Comparison of ENCODE assay signal across 39 mouse cellular contexts in the genomic region with DNA sequence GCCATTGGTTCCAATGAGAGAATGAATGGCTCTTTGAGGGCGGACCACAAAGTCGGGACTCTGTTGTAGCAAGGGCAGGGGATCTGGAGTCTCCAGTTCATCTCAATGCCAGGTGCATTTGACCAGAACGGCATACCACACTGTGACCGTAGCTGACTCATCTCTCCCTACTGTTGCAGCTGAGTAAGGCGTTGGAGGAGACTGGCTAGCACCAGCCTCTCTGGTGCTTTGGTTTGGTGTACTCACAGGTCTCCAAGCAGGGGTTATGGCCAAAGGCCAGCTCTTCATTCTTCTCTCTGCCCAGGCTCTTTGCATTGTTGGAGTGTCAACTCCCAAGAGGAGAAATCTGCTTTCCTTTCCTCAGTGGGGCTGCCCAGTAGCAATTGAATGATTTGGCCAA. TPM values are rescaled to one million over a fixed set of nuclear protein-coding genes. Genes with fewer than 3 reads are reported as not detected.
"Had no signal": no experiment of that assay in that cellular context is flagged by ENCODE, and none has a peak within 500 bp of the region (broad histone marks: within the 10 kb centered on the region; RNA-seq: fewer than 3 reads in every experiment).

No protein-coding gene starts in this region.

- H3K36me3 ChIP-seq: limb, embryonic 10.5 days; limb, embryonic 12.5 days; limb, embryonic 13.5 days; limb, embryonic 15.5 days; liver, embryonic 12.5 days; liver, embryonic 13.5 days; liver, embryonic 15.5 days; lung, embryonic 15.5 days; midbrain, embryonic 10.5 days; midbrain, embryonic 12.5 days; midbrain, embryonic 13.5 days; midbrain, embryonic 15.5 days; neural tube, embryonic 12.5 days had no signal

- H3K4me1 ChIP-seq: limb, embryonic 12.5 days; limb, embryonic 13.5 days; limb, embryonic 15.5 days; liver, embryonic 12.5 days; liver, embryonic 13.5 days; liver, embryonic 15.5 days; lung, embryonic 15.5 days had no signal

- H3K27me3 ChIP-seq: liver, embryonic 12.5 days; liver, embryonic 13.5 days; liver, embryonic 15.5 days; lung, embryonic 15.5 days had no signal

- H3K9me3 ChIP-seq: limb, embryonic 10.5 days; limb, embryonic 12.5 days; limb, embryonic 13.5 days; limb, embryonic 15.5 days; liver, embryonic 12.5 days; liver, embryonic 13.5 days; liver, embryonic 15.5 days; lung, embryonic 15.5 days; megakaryocyte, embryonic 14.5 days; midbrain, embryonic 10.5 days; midbrain, embryonic 12.5 days; midbrain, embryonic 15.5 days; neural tube, embryonic 12.5 days had no signal

- DNase-seq: left cerebral cortex, postnatal 4 days; liver; liver, embryonic 13.5 days; liver, postnatal 0 days; lung, adult 18-20 months; lung, adult 2 months; lung, embryonic 14.5 days; lung, postnatal 10 days; lung, postnatal 14 days; lung, postnatal 36 days; lung, postnatal 4 days; midbrain, embryonic 14.5 days had no signal

- H3K4me3 ChIP-seq: limb, embryonic 10.5 days; limb, embryonic 12.5 days; limb, embryonic 13.5 days; limb, embryonic 15.5 days; liver, embryonic 12.5 days; liver, embryonic 13.5 days; liver, embryonic 15.5 days; lung, embryonic 15.5 days; megakaryocyte, embryonic 14.5 days; midbrain, embryonic 10.5 days; midbrain, embryonic 12.5 days; midbrain, embryonic 13.5 days; midbrain, embryonic 15.5 days; myocyte; neural tube, embryonic 12.5 days had no signal

- H3K9ac ChIP-seq: limb, embryonic 12.5 days; limb, embryonic 13.5 days; limb, embryonic 15.5 days; liver, embryonic 12.5 days; liver, embryonic 13.5 days; liver, embryonic 14.5 days; liver, embryonic 15.5 days; liver, postnatal 0 days; lung, embryonic 14.5 days; lung, embryonic 15.5 days; midbrain, embryonic 12.5 days; midbrain, embryonic 13.5 days; midbrain, embryonic 15.5 days; neural tube, embryonic 12.5 days had no signal

- H3K4me2 ChIP-seq: limb, embryonic 12.5 days; limb, embryonic 13.5 days; limb, embryonic 15.5 days; liver, embryonic 11.5 days; liver, embryonic 12.5 days; liver, embryonic 13.5 days; liver, embryonic 15.5 days; lung, embryonic 14.5 days; lung, embryonic 15.5 days; midbrain, embryonic 11.5 days; midbrain, embryonic 12.5 days; midbrain, embryonic 13.5 days; midbrain, embryonic 15.5 days; neural tube, embryonic 12.5 days had no signal

- H3K27ac ChIP-seq: limb, embryonic 10.5 days; limb, embryonic 12.5 days; limb, embryonic 13.5 days; limb, embryonic 15.5 days; liver, embryonic 12.5 days; liver, embryonic 13.5 days; liver, embryonic 14.5 days; liver, embryonic 15.5 days; lung, embryonic 15.5 days; macrophage; midbrain, embryonic 10.5 days; midbrain, embryonic 12.5 days; midbrain, embryonic 13.5 days; midbrain, embryonic 15.5 days; neural tube, embryonic 12.5 days had no signal

RNA-seq across cellular contexts. Expression of gene Grik3, which starts 52.7 kb away (rescaled TPM):
- total RNA-seq: liver, adult 2 months; megakaryocyte progenitor cell, adult 5-6 weeks; megakaryocyte, adult 5-6 weeks; megakaryocyte-erythroid progenitor cell, adult 5-6 weeks; monocyte, adult 5-6 weeks had no signal
- polyA plus RNA-seq: limb, embryonic 10.5 days; limb, embryonic 11.5 days; limb, embryonic 12.5 days; liver, embryonic 12.5 days; liver, embryonic 15.5 days; liver, embryonic 16.5 days; lung, embryonic 14.5 days; lung, embryonic 15.5 days; lung, embryonic 16.5 days; lung, postnatal 0 days; macrophage; myocyte had no signal
